Mouse (Mus musculus) myocyte (in vitro differentiated cells): ENCODE results near the gene 4930550C14Rik.

ENCODE experiments used
- E2F4 ChIP-seq: IDR thresholded peaks from one replicate; pipeline ENCODE4 v1.6.1; 2011; ENCODE audit warnings: mild to moderate bottlenecking, control low read depth, moderate library complexity; ENCODE audit not compliant: insufficient read depth
- MAX ChIP-seq: IDR thresholded peaks from one replicate; pipeline ENCODE4 v1.6.1; 2011; ENCODE audit warnings: low read depth, mild to moderate bottlenecking, control low read depth
- MYOD1 ChIP-seq, 3 experiments: IDR thresholded peaks; one replicate each; pipeline ENCODE4 v1.6.1; 2011; ENCODE audit warnings: control low read depth in 2 of 3, low read depth in 2 of 3, mild to moderate bottlenecking in 2 of 3, moderate library complexity in 1 of 3; ENCODE audit not compliant: insufficient read length in 2 of 3, control insufficient read depth in 1 of 3
- MYOG ChIP-seq, 3 experiments: IDR thresholded peaks; one replicate each; pipeline ENCODE4 v1.6.1; 2011; ENCODE audit warnings: control low read depth in 2 of 3, low read depth in 2 of 3, mild to moderate bottlenecking in 2 of 3; ENCODE audit not compliant: insufficient read length in 2 of 3, control insufficient read depth in 1 of 3, insufficient read depth in 1 of 3
- POLR2A ChIP-seq: IDR thresholded peaks from one replicate; pipeline ENCODE4 v1.6.1; 2011; ENCODE audit warnings: low read depth, mild to moderate bottlenecking, control low read depth, moderate library complexity; ENCODE audit not compliant: insufficient read length
- REST ChIP-seq: IDR thresholded peaks from one replicate; pipeline ENCODE4 v1.6.1; 2011; ENCODE audit warnings: mild to moderate bottlenecking, control low read depth, moderate library complexity; ENCODE audit not compliant: insufficient read depth, insufficient read length
- TCF12 ChIP-seq: IDR thresholded peaks from one replicate; pipeline ENCODE4 v1.6.1; 2011; ENCODE audit warnings: mild to moderate bottlenecking, control low read depth; ENCODE audit not compliant: poor library complexity, insufficient read depth, severe bottlenecking
- TCF3 ChIP-seq: IDR thresholded peaks from one replicate; pipeline ENCODE4 v1.6.1; 2011; ENCODE audit warnings: low read depth, control low read depth; ENCODE audit not compliant: insufficient read length
- USF1 ChIP-seq: IDR thresholded peaks from one replicate; pipeline ENCODE4 v1.6.1; 2011; ENCODE audit warnings: low read depth, mild to moderate bottlenecking, control low read depth, moderate library complexity

DNA sequence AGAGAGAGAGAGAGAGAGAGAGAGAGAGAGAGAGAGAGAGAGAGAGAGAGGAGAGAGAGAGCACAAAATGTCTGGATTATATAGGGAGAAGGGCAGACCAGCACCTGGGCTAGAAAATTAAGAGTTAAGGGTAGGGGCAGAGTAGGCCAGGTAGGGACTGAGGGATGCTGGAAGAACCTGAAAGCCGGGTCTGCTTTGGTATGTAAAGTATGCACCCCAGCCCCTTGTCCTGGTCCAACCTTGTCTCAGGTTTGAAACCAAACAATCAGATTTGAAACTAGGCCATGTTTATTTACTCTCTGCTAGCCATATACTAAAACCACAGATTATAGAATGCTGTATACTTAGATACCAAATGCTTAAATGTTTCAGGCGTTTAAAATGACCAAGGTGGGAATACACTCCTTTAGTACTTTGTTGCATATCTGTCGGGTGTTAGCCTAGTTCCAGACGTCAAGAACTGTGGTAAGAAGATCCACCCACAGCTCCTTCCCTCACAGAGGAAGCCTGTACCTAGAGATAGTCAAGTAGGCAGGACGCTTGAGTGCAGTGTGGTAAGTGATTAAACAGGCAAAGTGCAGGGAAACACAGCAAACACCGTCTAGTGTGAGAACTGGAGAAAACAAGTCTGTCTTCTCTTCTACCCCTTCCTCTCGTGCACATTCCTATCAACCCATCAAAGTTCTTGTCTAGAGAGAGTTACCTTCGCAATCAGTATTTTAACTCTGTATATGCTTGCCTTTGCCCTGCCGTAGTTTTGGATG lies 20.2 kb downstream of the 4930550C14Rik start:
- TF ChIP-seq MYOG (IDR thresholded peaks at IDR 0.05; ENCODE audit: control insufficient read depth in 1 of 3, insufficient read depth in 1 of 3, insufficient read length in 2 of 3, low read depth in 2 of 3) (no peak), POLR2A (no peak), MYOD1 (IDR thresholded peaks at IDR 0.05; ENCODE audit: control insufficient read depth in 1 of 3, insufficient read length in 2 of 3, low read depth in 2 of 3) (no peak), TCF3 (no peak), MAX (no peak), E2F4 (no peak), REST (no peak), TCF12 (no peak), USF1 (no peak)
